Mouse (Mus musculus) MEL (cell line): ENCODE results near the gene Il9r.

Experiments
- CHD2 ChIP-seq: IDR thresholded peaks from 2 replicates; pipeline ENCODE4 v1.6.1; 2011; ENCODE audit warnings: low read length, improper control_type of control experiment
- CTCF ChIP-seq, 3 experiments: IDR thresholded peaks in 2 of 3; conservative IDR thresholded peaks in 1 of 3; 2 replicates each; pipeline ENCODE4 v1.5.1; 2011 to 2012; ENCODE audit warnings: low read length in 3 of 3, low read depth in 2 of 3, mild to moderate bottlenecking in 2 of 3, improper control_type of control experiment in 1 of 3, inconsistent platforms in 1 of 3, mixed read lengths in 1 of 3, moderate library complexity in 1 of 3; ENCODE audit not compliant: control insufficient read depth in 1 of 3, insufficient read depth in 1 of 3, poor library complexity in 1 of 3, severe bottlenecking in 1 of 3
- EP300 ChIP-seq, 2 experiments: IDR thresholded peaks; 2 replicates each; pipeline ENCODE4 v1.6.1; 2011; ENCODE audit warnings: improper control_type of control experiment in 2 of 2, low read length in 2 of 2, low read depth in 1 of 2, mild to moderate bottlenecking in 1 of 2
- GATA1 ChIP-seq: IDR thresholded peaks from 2 replicates; pipeline ENCODE4 v1.6.1; 2011; ENCODE audit warnings: low read depth, low read length, improper control_type of control experiment
- MAZ ChIP-seq: IDR thresholded peaks from 2 replicates; pipeline ENCODE4 v1.6.1; 2012; ENCODE audit warnings: low read depth, mild to moderate bottlenecking, inconsistent platforms, low read length, improper control_type of control experiment
- MXI1 ChIP-seq: IDR thresholded peaks from 2 replicates; pipeline ENCODE4 v1.6.1; 2011; ENCODE audit warnings: mild to moderate bottlenecking, low read depth, low read length, improper control_type of control experiment
- MYB ChIP-seq: IDR thresholded peaks from 2 replicates; pipeline ENCODE4 v1.6.1; 2011; ENCODE audit warnings: mild to moderate bottlenecking, low read depth, low read length, improper control_type of control experiment
- POLR2A ChIP-seq, 2 experiments: IDR thresholded peaks; 2 replicates each; pipeline ENCODE4 v1.6.1; 2011 to 2012; ENCODE audit warnings: low read length in 2 of 2, mild to moderate bottlenecking in 2 of 2, control low read depth in 1 of 2, improper control_type of control experiment in 1 of 2, low read depth in 1 of 2, moderate library complexity in 1 of 2; ENCODE audit not compliant: control insufficient read depth in 1 of 2, insufficient read depth in 1 of 2, poor library complexity in 1 of 2
- SIN3A ChIP-seq: IDR thresholded peaks from 2 replicates; pipeline ENCODE4 v1.6.1; 2012; ENCODE audit warnings: low read length, improper control_type of control experiment, inconsistent platforms
- SMC3 ChIP-seq: IDR thresholded peaks from 2 replicates; pipeline ENCODE4 v1.6.1; 2011; ENCODE audit warnings: low read depth, low read length, improper control_type of control experiment
- TAL1 ChIP-seq: IDR thresholded peaks from 2 replicates; pipeline ENCODE4 v1.6.1; 2012; ENCODE audit warnings: mild to moderate bottlenecking, inconsistent platforms, low read length, moderate library complexity, mixed read lengths
- USF1 ChIP-seq: IDR thresholded peaks from 2 replicates; pipeline ENCODE4 v1.6.1; 2014; ENCODE audit warnings: low read depth, mild to moderate bottlenecking, inconsistent platforms, low read length, improper control_type of control experiment, moderate library complexity
- USF2 ChIP-seq, 2 experiments: IDR thresholded peaks; 2 replicates each; pipeline ENCODE4 v1.6.1; 2011 to 2012; ENCODE audit warnings: improper control_type of control experiment in 2 of 2, low read length in 2 of 2, borderline replicate concordance in 1 of 2, inconsistent platforms in 1 of 2, low read depth in 1 of 2, mild to moderate bottlenecking in 1 of 2; ENCODE audit not compliant: insufficient read depth in 1 of 2

GRCm38 (mm10) chr11:32137719-32138613 is 62.1 kb downstream of the Il9r start:
- TF ChIP-seq EP300 (IDR thresholded peaks at IDR 0.05; ENCODE audit: low read depth in 1 of 2, low read length in 2 of 2) (no peak), USF2 (IDR thresholded peaks at IDR 0.05; ENCODE audit: borderline replicate concordance in 1 of 2, insufficient read depth in 1 of 2, low read depth in 1 of 2, low read length in 2 of 2) (no peak), CTCF (IDR thresholded peaks at IDR 0.05 in 2 of 3, conservative IDR thresholded peaks at IDR 0.05 in 1 of 3; ENCODE audit: control insufficient read depth in 1 of 3, insufficient read depth in 1 of 3, low read depth in 2 of 3, low read length in 3 of 3, poor library complexity in 1 of 3, severe bottlenecking in 1 of 3) (no peak), MYB (no peak), SMC3 (no peak), POLR2A (IDR thresholded peaks at IDR 0.05; ENCODE audit: control insufficient read depth in 1 of 2, insufficient read depth in 1 of 2, low read depth in 1 of 2, low read length in 2 of 2, poor library complexity in 1 of 2) (no peak), SIN3A (no peak), TAL1 (no peak), MAZ (no peak), MXI1 (no peak), GATA1 (no peak), USF1 (no peak), CHD2 (no peak)
